Mouse (Mus musculus): ENCODE results near the gene Cbx4.
A peak's percentile ranks its signal among the peaks of the same experiment; 100 is the strongest.

Cbx4 gene

GRCm38 (mm10) chr11:119041750-119042465 lies 44.1 kb downstream of the Cbx4 start:
- no peak for DNase-seq (ENCODE audit: low read depth, low spot score)

- no peak for DNase-seq (ENCODE audit: low read depth, low spot score)
Measured at GRCm38 (mm10) chr11:119041325-119041716, 44.7 kb downstream of the Cbx4 start.

- DNase-seq (ENCODE audit: low read depth, low spot score): peak; percentile 99
Measured at GRCm38 (mm10) chr11:119040600-119041324, 45.3 kb downstream of the Cbx4 start, which contains the start of gene Cbx8. Gene Cbx8, minus strand, starts transcription at chr11:119040969.

GRCm38 (mm10) chr11:119039732-119040512 lies 46.1 kb downstream of the Cbx4 start:
- no peak for DNase-seq (ENCODE audit: low read depth, low spot score)

- no peak for DNase-seq (ENCODE audit: low read depth, low spot score)
Measured at GRCm38 (mm10) chr11:119038744-119039484, 47.1 kb downstream of the Cbx4 start.

GRCm38 (mm10) chr11:119037780-119038401 lies 48.1 kb downstream of the Cbx4 start:
- DNase-seq (ENCODE audit: low read depth, low spot score): no peak

- no peak for DNase-seq (ENCODE audit: low read depth, low spot score)
Measured at GRCm38 (mm10) chr11:119036934-119037779, 48.9 kb downstream of the Cbx4 start.

GRCm38 (mm10) chr11:119036447-119036846 lies 49.6 kb downstream of the Cbx4 start:
- DNase-seq (ENCODE audit: low read depth, low spot score): no peak

- DNase-seq (ENCODE audit: low read depth, low spot score): no peak
Measured at GRCm38 (mm10) chr11:119035686-119036165, 50.3 kb downstream of the Cbx4 start.

- no peak for DNase-seq (ENCODE audit: low read depth, low spot score)
Measured at GRCm38 (mm10) chr11:119035094-119035685, 50.8 kb downstream of the Cbx4 start.

- DNase-seq (ENCODE audit: low read depth, low spot score): no peak
Measured at GRCm38 (mm10) chr11:119034635-119035034, 51.4 kb downstream of the Cbx4 start.

- DNase-seq (ENCODE audit: low read depth, low spot score): no peak
Measured at GRCm38 (mm10) chr11:119033874-119034558, 52.0 kb downstream of the Cbx4 start.
